Mouse (Mus musculus): ENCODE results near the gene Pi4k2b. TPM values are rescaled to one million over a fixed set of nuclear protein-coding genes. Genes with fewer than 3 reads are reported as not detected.

The Pi4k2b gene
- polyA plus RNA-seq, 1 experiment from 2014 or later: 19.4 TPM

- 2% methylated on average over 17 of the region's 17 CpGs for WGBS
- Histone ChIP-seq H3K9ac (replicated peaks; ENCODE audit: low read length) (peak overlapping the region; percentile 90), H3K4me2 (replicated peaks; ENCODE audit: low read depth, low read length) (peak overlapping the region; percentile 67), H3K36me3 (ENCODE audit: insufficient read depth, low read length) (0 out of 2 replicates have a peak, but pooled peaks cover 6% of the 10 kb centered on the region), H3K27ac (ENCODE audit: low read length) (peak overlapping the region; percentile 78), H3K4me3 (ENCODE audit: low read length) (peak overlapping the region; percentile 88), H3K27me3 (ENCODE audit: insufficient read depth, low read length) (no peaks in the 10 kb centered on the region), H3K9me3 (ENCODE audit: low read length) (no peaks in the 10 kb centered on the region), H3K4me1 (ENCODE audit: insufficient read depth, low read length) (peaks cover 9% of the 10 kb centered on the region)
- peak; percentile 52; the same call in 1 of the 2 replicates for ATAC-seq (ENCODE audit: low FRiP score, low TSS enrichment)
Observed at GRCm38 (mm10) chr5:52742112-52742813, 889 bp downstream of the Pi4k2b start.

DNA sequence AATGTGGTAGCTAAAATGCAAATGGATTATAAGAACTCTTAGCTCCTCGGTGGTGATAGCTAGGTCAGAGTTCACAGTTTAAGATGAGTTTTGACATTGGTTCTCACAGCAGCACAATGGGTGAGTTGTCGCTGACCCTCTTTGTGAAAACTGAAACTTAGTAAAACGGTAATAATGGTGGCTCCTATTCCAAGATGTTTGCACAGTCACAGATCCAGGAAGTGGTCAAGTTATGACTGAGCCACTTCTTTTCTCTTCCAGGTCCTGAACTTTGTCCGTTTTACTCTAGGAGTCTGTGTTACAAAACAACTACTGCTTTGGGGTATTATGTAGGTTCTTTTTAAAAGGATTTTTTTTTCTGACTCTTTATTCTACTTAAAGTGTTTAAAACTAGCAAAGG lies 1.9 kb downstream of the Pi4k2b start:
- no peak for ATAC-seq (ENCODE audit: low FRiP score, low TSS enrichment)
- Histone ChIP-seq H3K36me3 (ENCODE audit: insufficient read depth, low read length) (0 out of 2 replicates have a peak, but pooled peaks cover 6% of the 10 kb centered on the region), H3K27ac (ENCODE audit: low read length) (no peak overlapping the region), H3K9ac (replicated peaks; ENCODE audit: low read length) (no peak overlapping the region), H3K4me1 (ENCODE audit: insufficient read depth, low read length) (peaks cover 13% of the 10 kb centered on the region), H3K27me3 (ENCODE audit: insufficient read depth, low read length) (no peaks in the 10 kb centered on the region), H3K4me3 (ENCODE audit: low read length) (peak overlapping the region; percentile 88; the same call in 1 of the 2 replicates), H3K9me3 (ENCODE audit: low read length) (no peaks in the 10 kb centered on the region), H3K4me2 (replicated peaks; ENCODE audit: low read depth, low read length) (peak overlapping the region; percentile 67)
- 45% methylated on average over 4 of the region's 4 CpGs for WGBS

- no peak overlapping the region for H3K27ac ChIP-seq (ENCODE audit: low read length)
- no peaks in the 10 kb centered on the region for H3K27me3 ChIP-seq (ENCODE audit: insufficient read depth, low read length)
- no peak overlapping the region for H3K4me2 ChIP-seq (replicated peaks; ENCODE audit: low read depth, low read length)
- no peak for ATAC-seq (ENCODE audit: low FRiP score, low TSS enrichment)
- H3K9me3 ChIP-seq (ENCODE audit: low read length): no peaks in the 10 kb centered on the region
- H3K4me1 ChIP-seq (ENCODE audit: insufficient read depth, low read length): peaks cover 28% of the 10 kb centered on the region
- no peak overlapping the region for H3K4me3 ChIP-seq (ENCODE audit: low read length)
- H3K9ac ChIP-seq (replicated peaks; ENCODE audit: low read length): no peak overlapping the region
- 0 out of 2 replicates have a peak, but pooled peaks cover 6% of the 10 kb centered on the region for H3K36me3 ChIP-seq (ENCODE audit: insufficient read depth, low read length)
Observed at GRCm38 (mm10) chr5:52746920-52747319, 5.5 kb downstream of the Pi4k2b start.

DNA sequence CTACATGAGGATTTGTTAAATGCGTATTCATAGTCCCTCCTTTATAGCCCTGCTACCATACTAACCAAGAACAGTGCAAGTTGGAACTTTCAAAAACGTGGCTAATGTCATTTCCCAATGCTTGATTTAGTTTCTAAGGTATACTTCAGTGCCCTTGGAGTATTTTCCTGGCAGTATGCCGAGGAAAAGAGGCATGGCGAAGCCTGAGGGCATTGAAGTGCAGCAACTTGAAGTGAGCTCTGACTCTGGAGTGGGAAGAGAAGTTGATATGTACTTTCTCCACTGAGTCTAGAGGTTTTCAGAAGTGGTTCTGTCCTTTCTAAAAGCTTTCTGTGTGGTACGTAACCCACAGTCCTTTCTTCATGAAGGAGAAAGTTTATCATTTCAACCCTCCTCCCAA lies 7.4 kb downstream of the Pi4k2b start:
- no peak for ATAC-seq (ENCODE audit: low FRiP score, low TSS enrichment)
- H3K4me3 ChIP-seq (ENCODE audit: low read length): no peak overlapping the region
- no peak overlapping the region for H3K9ac ChIP-seq (replicated peaks; ENCODE audit: low read length)
- H3K27ac ChIP-seq (ENCODE audit: low read length): no peak overlapping the region
- no peaks in the 10 kb centered on the region for H3K9me3 ChIP-seq (ENCODE audit: low read length)
- 65% methylated on average over 5 of the region's 5 CpGs for WGBS
- H3K4me2 ChIP-seq (replicated peaks; ENCODE audit: low read depth, low read length): no peak overlapping the region
- H3K4me1 ChIP-seq (ENCODE audit: insufficient read depth, low read length): peaks cover 19% of the 10 kb centered on the region
- H3K27me3 ChIP-seq (ENCODE audit: insufficient read depth, low read length): no peaks in the 10 kb centered on the region
- H3K36me3 ChIP-seq (ENCODE audit: insufficient read depth, low read length): 0 out of 2 replicates have a peak, but pooled peaks cover 6% of the 10 kb centered on the region

DNA sequence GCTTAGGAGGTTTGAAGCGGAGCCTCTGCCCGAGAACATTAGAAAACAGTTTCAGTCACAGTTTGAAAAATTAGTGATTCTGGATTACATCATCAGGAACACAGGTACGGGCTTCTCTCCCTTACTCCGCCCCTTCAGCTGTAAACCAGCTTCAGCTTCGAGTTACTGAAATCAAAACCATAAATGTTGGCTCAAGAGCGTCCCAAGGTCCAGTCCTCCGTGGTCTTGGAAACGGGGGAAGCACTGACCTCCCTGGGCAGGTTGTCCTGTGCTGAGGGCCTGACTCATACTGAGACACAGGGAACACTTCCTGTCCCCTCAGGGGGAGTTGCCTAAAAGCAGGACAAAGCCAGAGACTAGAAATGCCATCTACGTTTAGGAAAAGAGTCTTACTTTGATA lies 11.8 kb downstream of the Pi4k2b start:
- H3K4me3 ChIP-seq (ENCODE audit: low read length): no peak overlapping the region
- H3K36me3 ChIP-seq (ENCODE audit: insufficient read depth, low read length): peaks cover 3% of the 10 kb centered on the region; the same call in 1 of the 2 replicates
- H3K4me2 ChIP-seq (replicated peaks; ENCODE audit: low read depth, low read length): no peak overlapping the region
- H3K9ac ChIP-seq (replicated peaks; ENCODE audit: low read length): no peak overlapping the region
- H3K27ac ChIP-seq (ENCODE audit: low read length): no peak overlapping the region
- no peaks in the 10 kb centered on the region for H3K9me3 ChIP-seq (ENCODE audit: low read length)
- no peak for ATAC-seq (ENCODE audit: low FRiP score, low TSS enrichment)
- H3K27me3 ChIP-seq (ENCODE audit: insufficient read depth, low read length): no peaks in the 10 kb centered on the region
- peaks cover 15% of the 10 kb centered on the region for H3K4me1 ChIP-seq (ENCODE audit: insufficient read depth, low read length)
- WGBS: 70% methylated on average over 9 of the region's 9 CpGs

DNA sequence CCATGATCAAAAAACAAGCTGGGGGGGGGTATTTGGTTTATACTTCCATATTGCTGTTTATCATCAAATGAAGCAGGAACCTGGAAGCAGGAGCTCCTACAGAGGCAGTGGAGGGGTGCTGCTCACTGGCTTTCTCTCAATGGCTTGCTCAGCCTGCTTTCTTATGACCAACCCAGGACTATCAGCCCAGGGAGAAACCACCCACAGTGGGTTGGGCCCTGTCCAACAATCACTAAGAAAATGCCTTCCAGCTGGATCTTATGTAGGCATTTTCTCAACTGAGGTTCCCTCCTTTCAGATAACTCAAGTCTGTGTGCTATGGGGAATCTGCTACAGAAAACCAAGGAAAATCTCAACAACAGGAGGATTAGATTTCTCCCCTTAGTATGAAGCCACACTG lies 12.8 kb downstream of the Pi4k2b start:
- Histone ChIP-seq H3K27ac (ENCODE audit: low read length) (no peak overlapping the region), H3K9me3 (ENCODE audit: low read length) (no peaks in the 10 kb centered on the region), H3K27me3 (ENCODE audit: insufficient read depth, low read length) (no peaks in the 10 kb centered on the region), H3K4me1 (ENCODE audit: insufficient read depth, low read length) (peaks cover 12% of the 10 kb centered on the region), H3K36me3 (ENCODE audit: insufficient read depth, low read length) (peaks cover 3% of the 10 kb centered on the region; the same call in 1 of the 2 replicates), H3K9ac (replicated peaks; ENCODE audit: low read length) (no peak overlapping the region), H3K4me2 (replicated peaks; ENCODE audit: low read depth, low read length) (no peak overlapping the region), H3K4me3 (ENCODE audit: low read length) (no peak overlapping the region)
- ATAC-seq (ENCODE audit: low FRiP score, low TSS enrichment): no peak

DNA sequence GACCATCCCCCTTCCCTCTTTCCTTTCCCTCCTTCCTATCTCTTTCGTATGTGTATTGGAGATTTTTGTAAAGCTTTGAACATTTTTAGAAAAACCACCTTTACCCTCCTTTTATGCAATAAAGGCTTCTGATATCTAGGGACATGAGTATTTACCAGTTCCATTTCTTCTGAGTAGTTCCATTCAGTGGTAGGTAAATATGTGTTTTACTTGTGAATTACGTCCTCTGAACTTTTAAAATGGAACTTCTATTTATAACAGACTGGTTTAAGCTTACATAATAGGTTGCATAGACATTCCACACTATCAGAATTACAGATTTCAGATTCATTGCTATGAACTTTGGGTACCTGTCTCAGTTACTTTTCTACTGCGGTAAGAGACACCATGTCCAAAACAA lies 14.0 kb downstream of the Pi4k2b start:
- no peaks in the 10 kb centered on the region for H3K27me3 ChIP-seq (ENCODE audit: insufficient read depth, low read length)
- H3K4me3 ChIP-seq (ENCODE audit: low read length): no peak overlapping the region
- no peak overlapping the region for H3K27ac ChIP-seq (ENCODE audit: low read length)
- no peak for ATAC-seq (ENCODE audit: low FRiP score, low TSS enrichment)
- H3K9me3 ChIP-seq (ENCODE audit: low read length): no peaks in the 10 kb centered on the region
- H3K9ac ChIP-seq (replicated peaks; ENCODE audit: low read length): no peak overlapping the region
- peaks cover 3% of the 10 kb centered on the region; the same call in 1 of the 2 replicates for H3K36me3 ChIP-seq (ENCODE audit: insufficient read depth, low read length)
- H3K4me1 ChIP-seq (ENCODE audit: insufficient read depth, low read length): peaks cover 11% of the 10 kb centered on the region
- 94% methylated on average over 3 of the region's 3 CpGs for WGBS
- H3K4me2 ChIP-seq (replicated peaks; ENCODE audit: low read depth, low read length): no peak overlapping the region

DNA sequence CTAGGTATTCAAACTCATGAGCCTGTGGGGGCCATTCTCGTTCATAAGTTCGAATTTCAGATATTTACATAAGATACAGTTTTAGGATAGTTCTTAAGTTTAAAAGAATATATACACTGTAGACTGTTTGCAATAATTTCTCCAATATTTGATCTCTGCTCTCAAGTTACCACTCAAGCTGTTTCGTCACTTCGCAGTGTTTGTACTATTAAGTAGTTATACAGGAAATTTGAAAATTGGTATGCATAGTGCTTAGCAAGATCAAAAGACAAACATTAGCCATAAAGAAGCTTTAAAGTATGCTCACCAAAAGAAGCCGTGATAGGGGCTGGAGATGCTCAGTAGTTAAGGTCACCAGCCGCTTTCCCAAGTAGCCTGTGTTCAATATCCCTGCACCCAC lies 14.6 kb downstream of the Pi4k2b start:
- H3K27ac ChIP-seq (ENCODE audit: low read length): no peak overlapping the region

DNA sequence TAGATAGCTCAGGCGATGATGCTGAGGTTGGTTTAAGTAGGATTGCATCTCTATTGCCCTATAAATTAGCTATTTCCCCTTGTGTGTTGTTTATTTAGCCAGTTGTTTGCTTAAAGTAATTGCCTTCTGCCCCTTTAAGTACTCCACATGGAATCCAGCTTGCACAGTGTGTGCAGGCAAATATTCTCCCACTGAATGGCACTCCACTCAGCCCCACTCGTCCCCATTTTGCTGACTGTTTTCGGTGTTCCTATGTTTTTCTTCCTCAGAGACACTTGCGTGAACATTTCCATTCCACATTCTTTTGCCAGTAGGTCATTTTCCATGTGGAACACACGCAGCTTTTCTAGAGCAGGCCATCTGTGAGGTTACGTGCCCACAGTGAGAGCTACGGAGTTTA lies 21.2 kb downstream of the Pi4k2b start:
- Histone ChIP-seq H3K27me3 (ENCODE audit: insufficient read depth, low read length) (no peaks in the 10 kb centered on the region), H3K36me3 (ENCODE audit: insufficient read depth, low read length) (peaks cover 11% of the 10 kb centered on the region; the same call in 1 of the 2 replicates), H3K27ac (ENCODE audit: low read length) (no peak overlapping the region), H3K9me3 (ENCODE audit: low read length) (no peaks in the 10 kb centered on the region), H3K9ac (replicated peaks; ENCODE audit: low read length) (no peak overlapping the region), H3K4me2 (replicated peaks; ENCODE audit: low read depth, low read length) (no peak overlapping the region), H3K4me1 (ENCODE audit: insufficient read depth, low read length) (no peaks in the 10 kb centered on the region), H3K4me3 (ENCODE audit: low read length) (no peak overlapping the region)
- 83% methylated on average over 7 of the region's 7 CpGs for WGBS
- ATAC-seq (ENCODE audit: low FRiP score, low TSS enrichment): no peak

More for the DNA sequence above, 14.6 kb downstream of the Pi4k2b start:
- no peaks in the 10 kb centered on the region for H3K27me3 ChIP-seq (ENCODE audit: insufficient read depth, low read length)
- H3K9ac ChIP-seq (replicated peaks; ENCODE audit: low read length): no peak overlapping the region
- no peak overlapping the region for H3K4me3 ChIP-seq (ENCODE audit: low read length)
- no peak for ATAC-seq (ENCODE audit: low FRiP score, low TSS enrichment)
- H3K36me3 ChIP-seq (ENCODE audit: insufficient read depth, low read length): peaks cover 5% of the 10 kb centered on the region; the same call in 1 of the 2 replicates
- 88% methylated on average over 6 of the region's 6 CpGs for WGBS
- no peaks in the 10 kb centered on the region for H3K9me3 ChIP-seq (ENCODE audit: low read length)
- H3K4me1 ChIP-seq (ENCODE audit: insufficient read depth, low read length): peaks cover 7% of the 10 kb centered on the region
- H3K4me2 ChIP-seq (replicated peaks; ENCODE audit: low read depth, low read length): no peak overlapping the region

- H3K9me3 ChIP-seq (ENCODE audit: low read length): no peaks in the 10 kb centered on the region
- no peaks in the 10 kb centered on the region for H3K27me3 ChIP-seq (ENCODE audit: insufficient read depth, low read length)
- ATAC-seq (ENCODE audit: low FRiP score, low TSS enrichment): no peak
- peaks cover 10% of the 10 kb centered on the region; the same call in 1 of the 2 replicates for H3K36me3 ChIP-seq (ENCODE audit: insufficient read depth, low read length)
- H3K27ac ChIP-seq (ENCODE audit: low read length): no peak overlapping the region
- no peak overlapping the region for H3K9ac ChIP-seq (replicated peaks; ENCODE audit: low read length)
- H3K4me1 ChIP-seq (ENCODE audit: insufficient read depth, low read length): no peaks in the 10 kb centered on the region
- H3K4me3 ChIP-seq (ENCODE audit: low read length): no peak overlapping the region
- WGBS: 89% methylated on average over 5 of the region's 5 CpGs
- H3K4me2 ChIP-seq (replicated peaks; ENCODE audit: low read depth, low read length): no peak overlapping the region
Observed at GRCm38 (mm10) chr5:52774267-52774666, 32.9 kb downstream of the Pi4k2b start.

All from kidney, embryonic 16.5 days (tissue).